In genomic region chr13:52756005-52756404, GRCm38 (mm10) we compare ENCODE assay signal across 19 mouse cellular contexts.
DNase-seq lines count a peak whose midpoint lies in the region; ATAC-seq lines count a peak whose summit lies in the region.
"Had no signal": no experiment of that assay in that cellular context is flagged by ENCODE, and none has a peak within 500 bp of the region (broad histone marks: within the 10 kb centered on the region; RNA-seq: fewer than 3 reads in every experiment).

No protein-coding gene starts in this region.

- ATAC-seq in embryonic facial prominence, embryonic 11.5 days (replicated peaks; ENCODE audit: insufficient number of reproducible peaks, low FRiP score, low TSS enrichment, low read depth), result no peak
- 0 out of 2 replicates have a peak, but pooled peaks have one; percentile 14 for ATAC-seq in midbrain, embryonic 16.5 days
- ATAC-seq in lung, embryonic 16.5 days (ENCODE audit: low read depth), result peak; percentile 84
- ATAC-seq: CD4-positive, CD25-positive, alpha-beta regulatory T cell, adult 4 months; intestine, postnatal 0 days had no signal

- WGBS in embryonic facial prominence, embryonic 11.5 days, result 73% methylated on average over 10 of the region's 10 CpGs
- 78% methylated on average over 10 of the region's 10 CpGs for WGBS in embryonic facial prominence, embryonic 10.5 days
- 58% methylated on average over 10 of the region's 10 CpGs for WGBS in midbrain, embryonic 16.5 days
- WGBS in midbrain, embryonic 10.5 days, result 71% methylated on average over 10 of the region's 10 CpGs
- 27% methylated on average over 10 of the region's 10 CpGs for WGBS in lung, embryonic 16.5 days

- no peaks in the 10 kb centered on the region for H3K27me3 ChIP-seq in embryonic facial prominence, embryonic 11.5 days (ENCODE audit: control insufficient read depth, insufficient read depth, low read length)
- peaks cover 6% of the 10 kb centered on the region for H3K27me3 ChIP-seq in embryonic facial prominence, embryonic 10.5 days (replicated peaks; ENCODE audit: low read depth, poor library complexity, severe bottlenecking)
- H3K27me3 ChIP-seq in midbrain, embryonic 16.5 days (ENCODE audit: control insufficient read depth, insufficient read depth, low read depth, low read length), result no peaks in the 10 kb centered on the region
- no peaks in the 10 kb centered on the region for H3K27me3 ChIP-seq in midbrain, embryonic 10.5 days (ENCODE audit: low read depth, poor library complexity, severe bottlenecking)
- H3K27me3 ChIP-seq in lung, embryonic 16.5 days (ENCODE audit: control insufficient read depth, insufficient read depth, low read depth, low read length), result no peaks in the 10 kb centered on the region; the same call in 1 of the 2 replicates
- H3K27me3 ChIP-seq: embryonic facial prominence, embryonic 15.5 days; hindbrain, embryonic 15.5 days; limb, embryonic 15.5 days had no signal

- no peaks in the 10 kb centered on the region for H3K4me1 ChIP-seq in embryonic facial prominence, embryonic 11.5 days (ENCODE audit: control insufficient read depth, insufficient read depth, low read length)
- H3K4me1 ChIP-seq in embryonic facial prominence, embryonic 10.5 days, result peaks cover 10% of the 10 kb centered on the region; the same call in 1 of the 2 replicates
- H3K4me1 ChIP-seq in midbrain, embryonic 16.5 days (ENCODE audit: control insufficient read depth, insufficient read depth, low read length), result peaks cover 3% of the 10 kb centered on the region; the same call in 1 of the 2 replicates
- H3K4me1 ChIP-seq in midbrain, embryonic 10.5 days, result no peaks in the 10 kb centered on the region
- peaks cover 17% of the 10 kb centered on the region for H3K4me1 ChIP-seq in lung, embryonic 16.5 days (replicated peaks; ENCODE audit: control insufficient read depth, insufficient read depth, low read length)
- H3K4me1 ChIP-seq: embryonic facial prominence, embryonic 15.5 days; hindbrain, embryonic 15.5 days had no signal

- H3K4me2 ChIP-seq in embryonic facial prominence, embryonic 11.5 days (ENCODE audit: low read depth, low read length), result no peak overlapping the region
- no peak overlapping the region for H3K4me2 ChIP-seq in midbrain, embryonic 16.5 days (ENCODE audit: low read length)
- H3K4me2 ChIP-seq in lung, embryonic 16.5 days (ENCODE audit: low read depth, low read length), result peak overlapping the region; percentile 21; the same call in 1 of the 2 replicates
- H3K4me2 ChIP-seq: embryonic facial prominence, embryonic 15.5 days; hindbrain, embryonic 15.5 days; limb, embryonic 15.5 days had no signal

- DNase-seq in embryonic facial prominence, embryonic 11.5 days (ENCODE audit: low spot score), result peak; percentile 12
- DNase-seq in embryonic facial prominence, embryonic 10.5 days (ENCODE audit: low spot score), result no peak
- no peak for DNase-seq in midbrain, embryonic 10.5 days (ENCODE audit: low spot score)
- DNase-seq in telencephalon, adult 2 months (ENCODE audit: low read depth, low spot score), result peak; percentile 24
- no peak for DNase-seq in cerebellum, postnatal 25 days
- no peak for DNase-seq in left cerebral cortex, postnatal 10 days (ENCODE audit: extremely low spot score in 1 of 2, low spot score in 2 of 2)
- DNase-seq: adrenal gland, adult 2 months; cerebellum, adult 11-12 months; heart, postnatal 14 days; kidney, postnatal 25 days; right cerebral cortex, adult 18-20 months had no signal

- H3K9ac ChIP-seq in embryonic facial prominence, embryonic 11.5 days (replicated peaks; ENCODE audit: low read length), result no peak overlapping the region
- no peak overlapping the region for H3K9ac ChIP-seq in midbrain, embryonic 16.5 days (ENCODE audit: low read depth, low read length)
- no peak overlapping the region for H3K9ac ChIP-seq in lung, embryonic 16.5 days (ENCODE audit: low read length)
- H3K9ac ChIP-seq: embryonic facial prominence, embryonic 15.5 days; hindbrain, embryonic 15.5 days; limb, embryonic 15.5 days had no signal

- H3K9me3 ChIP-seq in embryonic facial prominence, embryonic 11.5 days (replicated peaks; ENCODE audit: control insufficient read depth, low read length), result no peaks in the 10 kb centered on the region
- no peaks in the 10 kb centered on the region for H3K9me3 ChIP-seq in embryonic facial prominence, embryonic 10.5 days
- H3K9me3 ChIP-seq in midbrain, embryonic 16.5 days (replicated peaks; ENCODE audit: control insufficient read depth, low read length, poor library complexity, severe bottlenecking), result no peaks in the 10 kb centered on the region
- no peaks in the 10 kb centered on the region for H3K9me3 ChIP-seq in midbrain, embryonic 10.5 days (replicated peaks)
- no peaks in the 10 kb centered on the region for H3K9me3 ChIP-seq in lung, embryonic 16.5 days (ENCODE audit: control insufficient read depth, low read length)
- H3K9me3 ChIP-seq: embryonic facial prominence, embryonic 15.5 days; hindbrain, embryonic 15.5 days; limb, embryonic 15.5 days had no signal

- intact Hi-C loops in left cerebral cortex, postnatal 10 days (cut with DNase I), result no loop called here

- H3K4me3 ChIP-seq in embryonic facial prominence, embryonic 11.5 days (ENCODE audit: low read depth, low read length), result no peak overlapping the region
- H3K4me3 ChIP-seq in embryonic facial prominence, embryonic 10.5 days, result no peak overlapping the region
- H3K4me3 ChIP-seq in midbrain, embryonic 16.5 days (ENCODE audit: low read depth, low read length), result no peak overlapping the region
- H3K4me3 ChIP-seq in midbrain, embryonic 10.5 days, result no peak overlapping the region
- H3K4me3 ChIP-seq in lung, embryonic 16.5 days (ENCODE audit: low read length), result no peak overlapping the region
- H3K4me3 ChIP-seq: embryonic facial prominence, embryonic 15.5 days; hindbrain, embryonic 15.5 days; limb, embryonic 15.5 days had no signal

- H3K36me3 ChIP-seq in embryonic facial prominence, embryonic 11.5 days (replicated peaks; ENCODE audit: control insufficient read depth, insufficient read depth, low read depth, low read length), result no peaks in the 10 kb centered on the region
- no peaks in the 10 kb centered on the region for H3K36me3 ChIP-seq in embryonic facial prominence, embryonic 10.5 days (replicated peaks)
- no peaks in the 10 kb centered on the region for H3K36me3 ChIP-seq in midbrain, embryonic 16.5 days (ENCODE audit: control insufficient read depth, insufficient read depth, low read length)
- no peaks in the 10 kb centered on the region for H3K36me3 ChIP-seq in midbrain, embryonic 10.5 days
- no peaks in the 10 kb centered on the region for H3K36me3 ChIP-seq in lung, embryonic 16.5 days (ENCODE audit: control insufficient read depth, insufficient read depth, low read length)
- H3K36me3 ChIP-seq: embryonic facial prominence, embryonic 15.5 days; G1E; hindbrain, embryonic 15.5 days; limb, embryonic 15.5 days had no signal

- H3K27ac ChIP-seq in embryonic facial prominence, embryonic 11.5 days (replicated peaks; ENCODE audit: low read depth, low read length), result no peak overlapping the region
- H3K27ac ChIP-seq in embryonic facial prominence, embryonic 10.5 days (replicated peaks), result no peak overlapping the region
- 0 out of 2 replicates have a peak overlapping the region, but pooled peaks have one; percentile 10 for H3K27ac ChIP-seq in midbrain, embryonic 16.5 days (ENCODE audit: low read length)
- H3K27ac ChIP-seq in midbrain, embryonic 10.5 days (replicated peaks), result no peak overlapping the region
- no peak overlapping the region for H3K27ac ChIP-seq in lung, embryonic 16.5 days (ENCODE audit: low read length)
- H3K27ac ChIP-seq: embryonic facial prominence, embryonic 15.5 days; hindbrain, embryonic 15.5 days; limb, embryonic 15.5 days had no signal

Comparison
In these comparisons a context has a peak if more than half of its experiments do, and no peak if none do; other contexts are left out.
1. DNase-seq: peak in embryonic facial prominence, embryonic 11.5 days (single experiment) and telencephalon, adult 2 months (single experiment); none in embryonic facial prominence, embryonic 10.5 days (single experiment), midbrain, embryonic 10.5 days (single experiment), cerebellum, postnatal 25 days (0 of 2) and left cerebral cortex, postnatal 10 days (0 of 2).